Mouse (Mus musculus) ES-E14 (cell line): ENCODE data around the gene Cdc42bpb.

Source experiments
- CHD2 ChIP-seq: IDR thresholded peaks from 2 replicates; pipeline ENCODE4 v1.6.1; 2014; ENCODE audit warnings: mild to moderate bottlenecking, low read depth, low read length, inconsistent platforms
- ZC3H11A ChIP-seq: IDR thresholded peaks from 2 replicates; pipeline ENCODE4 v1.6.1; 2012; ENCODE audit warnings: low read depth, mild to moderate bottlenecking, inconsistent platforms, low read length, borderline replicate concordance

DNA sequence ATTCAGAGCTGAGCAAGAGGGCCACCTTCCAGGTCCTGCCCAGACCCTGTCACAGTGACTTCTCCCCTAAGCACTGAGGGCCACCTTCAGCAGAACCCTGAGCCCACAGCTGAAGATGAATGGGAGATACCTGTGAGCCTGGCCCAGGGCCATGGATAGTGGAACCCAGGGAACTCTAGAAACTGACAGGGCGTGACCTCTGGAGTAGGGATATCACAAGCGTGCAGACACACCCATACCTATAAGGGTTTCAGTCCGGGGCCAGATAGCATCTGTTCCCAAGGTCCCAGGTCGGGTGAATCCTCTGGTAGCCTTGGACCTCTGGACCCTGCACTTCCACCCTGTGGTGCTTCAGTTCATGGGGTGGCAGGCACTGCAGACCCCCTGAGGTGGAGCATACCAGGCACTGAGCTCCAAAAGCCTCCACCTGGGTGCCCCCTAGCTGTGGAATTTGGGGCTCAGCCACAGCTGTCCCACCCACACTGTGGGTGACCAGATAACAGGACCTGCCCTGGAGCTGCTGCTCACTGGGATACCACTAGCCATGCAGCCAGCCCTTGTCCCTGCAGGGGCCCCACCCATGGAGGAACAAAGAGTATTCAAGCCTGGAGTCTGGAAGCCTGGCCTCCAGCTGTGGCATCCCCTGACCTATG is 109.7 kb downstream of the Cdc42bpb start:
- no peak for TF ChIP-seq ZC3H11A
- TF ChIP-seq CHD2 = no peak
